Mouse (Mus musculus) heart, adult 9 months (tissue): ENCODE results near the gene Adamts2.

Experiments
- DNase-seq, 2 experiments: peaks; one replicate each; pipeline ENCODE4 v3.0.0; 2022; ENCODE audit warnings: low spot score in 2 of 2

The Adamts2 gene

GRCm38 (mm10) chr11:50622238-50622726 lies 20.4 kb downstream of the Adamts2 start:
- DNase-seq: peak; percentile 81 to 87

GRCm38 (mm10) chr11:50623806-50624205 lies 21.9 kb downstream of the Adamts2 start:
- no peak for DNase-seq

- no peak for DNase-seq
Observed at GRCm38 (mm10) chr11:50624239-50624638, 22.4 kb downstream of the Adamts2 start.

GRCm38 (mm10) chr11:50624720-50625119 lies 22.8 kb downstream of the Adamts2 start:
- peak; percentile 60 to 63 for DNase-seq

GRCm38 (mm10) chr11:50628915-50629314 lies 27.0 kb downstream of the Adamts2 start:
- no peak for DNase-seq

GRCm38 (mm10) chr11:50630462-50630861 lies 28.6 kb downstream of the Adamts2 start:
- DNase-seq: no peak

- DNase-seq: peak; percentile 80 to 83
Observed at GRCm38 (mm10) chr11:50632270-50632669, 30.4 kb downstream of the Adamts2 start.

- DNase-seq: peak in 1 of 2 experiments; percentile 44
Observed at GRCm38 (mm10) chr11:50635051-50635590, 33.2 kb downstream of the Adamts2 start.

GRCm38 (mm10) chr11:50637026-50637425 lies 35.1 kb downstream of the Adamts2 start:
- no peak for DNase-seq

- no peak for DNase-seq
Observed at GRCm38 (mm10) chr11:50638197-50638867, 36.4 kb downstream of the Adamts2 start.

GRCm38 (mm10) chr11:50638868-50639220 lies 37.0 kb downstream of the Adamts2 start:
- no peak for DNase-seq

- DNase-seq: peak in 1 of 2 experiments; percentile 69
Observed at GRCm38 (mm10) chr11:50642583-50642982, 40.7 kb downstream of the Adamts2 start.

- DNase-seq: peak; percentile 71 to 72
Observed at GRCm38 (mm10) chr11:50646148-50646547, 44.3 kb downstream of the Adamts2 start.

- peak; percentile 51 to 70 for DNase-seq
Observed at GRCm38 (mm10) chr11:50648143-50648807, 46.4 kb downstream of the Adamts2 start.

- peak; percentile 53 to 56 for DNase-seq
Observed at GRCm38 (mm10) chr11:50650037-50650436, 48.2 kb downstream of the Adamts2 start.

- DNase-seq: peak; percentile 55 to 62
Observed at GRCm38 (mm10) chr11:50653746-50654431, 52.0 kb downstream of the Adamts2 start.

- DNase-seq: no peak
Observed at GRCm38 (mm10) chr11:50658826-50659225, 56.9 kb downstream of the Adamts2 start.

GRCm38 (mm10) chr11:50662176-50662575 lies 60.3 kb downstream of the Adamts2 start:
- DNase-seq: no peak

GRCm38 (mm10) chr11:50664826-50665225 lies 62.9 kb downstream of the Adamts2 start:
- DNase-seq: no peak

- peak; percentile 82 to 91 for DNase-seq
Observed at GRCm38 (mm10) chr11:50669542-50670362, 67.9 kb downstream of the Adamts2 start.

- DNase-seq: no peak
Observed at GRCm38 (mm10) chr11:50670363-50670725, 68.5 kb downstream of the Adamts2 start.
